Mouse (Mus musculus) macrophage (primary cell): ENCODE measurements around the gene Ripor2. TPM values are rescaled to one million over a fixed set of nuclear protein-coding genes. Genes with fewer than 3 reads are reported as not detected.

Experiments used
- H3K27ac ChIP-seq: fragments of 350-480 bp; formaldehyde crosslinking; 2 replicates; pipeline ENCODE4 v1.9.0; 2021
- H3K36me3 ChIP-seq: fragments of 350-480 bp; formaldehyde crosslinking; 2 replicates; pipeline ENCODE4 v1.9.0; 2021; ENCODE audit errors: inconsistent target
- H3K4me3 ChIP-seq: fragments of 350-480 bp; formaldehyde crosslinking; 2 replicates; pipeline ENCODE4 v1.9.0; 2021; ENCODE audit errors: inconsistent target
- H3K79me2 ChIP-seq: fragments of 350-480 bp; formaldehyde crosslinking; 2 replicates; pipeline ENCODE4 v1.9.0; 2021; ENCODE audit errors: inconsistent target
- WGBS: methylation state at CpG from one replicate; pipeline ENCODE4 v1.1.7; 2026; ENCODE audit warnings: inconsistent platforms; ENCODE audit not compliant: missing documents; 5-methylcytosine and 5-hydroxymethylcytosine counted together
- polyA plus RNA-seq: library from polyadenylated mRNA; stranded (reverse); fragments of 250-400 nt; gene quantifications from 3 replicates; pipeline ENCODE4 v1.2.4, GENCODE M21; 2018; ENCODE audit warnings: inconsistent platforms

Gene Ripor2
- polyA plus RNA-seq, 1 experiment from 2014 or later = 0.46 TPM

GRCm38 (mm10) chr13:24714360-24714885, 132.4 kb downstream of the Ripor2 start:
- WGBS = 96% methylated on average over 9 of the region's 9 CpGs
- Histone ChIP-seq H3K27ac (no peak overlapping the region), H3K4me3 (no peak overlapping the region), H3K79me2 (no peaks in the 10 kb centered on the region), H3K36me3 (no peaks in the 10 kb centered on the region)

- 98% methylated on average over 5 of the region's 5 CpGs for WGBS
- H3K36me3 ChIP-seq = no peaks in the 10 kb centered on the region
These were observed 133.6 kb downstream of the Ripor2 start for GRCm38 (mm10) chr13:24715601-24716000.

DNA sequence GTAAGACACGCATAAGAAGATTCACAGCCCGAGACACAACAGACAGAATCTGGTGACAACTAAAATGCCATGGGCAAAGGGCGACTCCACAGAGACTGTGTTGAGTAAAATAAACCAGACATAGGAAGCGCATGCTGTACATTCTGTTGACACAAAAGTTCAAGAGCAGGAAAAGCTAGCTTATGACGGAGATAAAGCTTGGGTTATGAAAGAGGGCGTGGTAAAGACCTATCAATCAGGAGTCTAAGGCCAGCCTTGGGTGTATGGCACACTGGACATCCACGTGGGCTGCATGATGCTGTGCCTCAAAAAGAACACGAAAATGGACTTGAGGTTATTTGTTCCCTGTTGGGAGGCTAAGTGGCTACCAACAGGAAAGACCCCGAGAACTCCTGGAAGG, 134.5 kb downstream of the Ripor2 start:
- no peak overlapping the region for H3K27ac ChIP-seq
- WGBS = 93% methylated on average over 9 of the region's 9 CpGs
- no peaks in the 10 kb centered on the region for H3K36me3 ChIP-seq
- H3K79me2 ChIP-seq = no peaks in the 10 kb centered on the region
- no peak overlapping the region for H3K4me3 ChIP-seq

More at GRCm38 (mm10) chr13:24715601-24716000, 133.6 kb downstream of the Ripor2 start:
- Histone ChIP-seq H3K4me3 (no peak overlapping the region), H3K79me2 (no peaks in the 10 kb centered on the region), H3K27ac (no peak overlapping the region)

- H3K4me3 ChIP-seq = no peak overlapping the region
- WGBS = 92% methylated on average over 7 of the region's 7 CpGs
- H3K27ac ChIP-seq = no peak overlapping the region
- no peaks in the 10 kb centered on the region for H3K36me3 ChIP-seq
- H3K79me2 ChIP-seq = no peaks in the 10 kb centered on the region
These were observed 135.7 kb downstream of the Ripor2 start for GRCm38 (mm10) chr13:24717677-24718076.

GRCm38 (mm10) chr13:24721502-24721901, 139.5 kb downstream of the Ripor2 start:
- no peaks in the 10 kb centered on the region for H3K36me3 ChIP-seq
- WGBS = 89% methylated on average over 10 of the region's 10 CpGs

DNA sequence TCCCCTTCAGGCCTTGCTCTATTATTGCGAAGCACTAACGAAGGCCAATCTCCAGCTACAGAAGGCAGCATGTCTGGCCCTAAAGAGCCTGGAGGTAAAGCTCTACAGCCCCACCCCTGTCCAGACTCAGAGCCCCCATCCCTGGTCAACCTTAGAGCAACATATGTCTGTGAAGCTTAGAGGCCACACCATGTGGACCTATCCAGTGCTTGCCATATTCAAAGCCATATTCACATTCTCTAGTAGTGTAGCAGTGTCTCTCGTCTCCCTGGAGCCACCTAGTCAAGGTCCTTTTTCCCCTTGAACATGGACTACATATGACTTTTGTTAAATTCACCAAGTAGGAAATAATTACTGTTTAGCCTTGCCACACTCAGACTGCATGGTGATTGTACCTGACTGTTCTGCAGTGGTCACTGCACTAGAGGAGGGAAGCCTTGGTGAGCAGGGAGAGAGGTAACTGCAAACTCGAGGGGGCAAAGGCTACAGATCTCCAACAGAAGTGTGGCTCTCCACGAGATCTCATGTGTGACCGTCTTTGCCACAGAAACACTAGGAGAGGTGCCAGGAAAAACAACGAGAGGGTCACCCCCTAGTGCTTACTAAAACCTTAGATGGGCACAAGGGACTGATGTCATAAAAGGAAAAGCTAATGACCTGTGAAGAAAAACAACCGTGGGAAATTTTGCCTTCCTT, 141.9 kb downstream of the Ripor2 start:
- no peak overlapping the region for H3K27ac ChIP-seq
- no peaks in the 10 kb centered on the region for H3K79me2 ChIP-seq
- no peak overlapping the region for H3K4me3 ChIP-seq
- WGBS = 92% methylated on average over 8 of the region's 8 CpGs
- H3K36me3 ChIP-seq = no peaks in the 10 kb centered on the region

More at GRCm38 (mm10) chr13:24721502-24721901, 139.5 kb downstream of the Ripor2 start:
- Histone ChIP-seq H3K79me2 (no peaks in the 10 kb centered on the region), H3K27ac (no peak overlapping the region), H3K4me3 (no peak overlapping the region)

- H3K4me3 ChIP-seq = no peak overlapping the region
- H3K27ac ChIP-seq = no peak overlapping the region
- H3K79me2 ChIP-seq = no peaks in the 10 kb centered on the region
- WGBS = 96% methylated on average over 4 of the region's 4 CpGs
- H3K36me3 ChIP-seq = no peaks in the 10 kb centered on the region
These were observed 142.4 kb downstream of the Ripor2 start for GRCm38 (mm10) chr13:24724395-24724759.

DNA sequence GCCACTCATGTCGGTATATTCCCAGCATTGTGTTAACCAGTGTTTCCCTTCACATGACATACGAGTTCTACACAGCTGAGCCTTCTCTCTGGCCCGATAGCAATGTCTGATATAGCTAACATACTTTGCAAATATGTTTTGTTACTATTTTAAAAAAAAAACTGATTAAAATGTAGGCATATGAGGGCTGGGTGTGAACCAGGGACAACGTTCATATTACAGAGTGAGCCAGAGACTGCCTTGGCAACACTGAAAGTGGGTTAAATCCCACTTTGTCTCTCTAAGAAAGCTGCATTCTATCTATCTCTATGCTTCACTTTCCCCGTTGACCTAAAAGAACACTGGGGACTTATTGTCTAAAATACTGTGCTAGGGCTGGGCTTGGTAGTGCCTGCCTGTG, 147.1 kb downstream of the Ripor2 start:
- no peaks in the 10 kb centered on the region for H3K36me3 ChIP-seq
- H3K79me2 ChIP-seq = no peaks in the 10 kb centered on the region
- no peak overlapping the region for H3K4me3 ChIP-seq
- H3K27ac ChIP-seq = no peak overlapping the region
- whole genome bisulfite sequencing = 95% methylated on average over 5 of the region's 5 CpGs

DNA sequence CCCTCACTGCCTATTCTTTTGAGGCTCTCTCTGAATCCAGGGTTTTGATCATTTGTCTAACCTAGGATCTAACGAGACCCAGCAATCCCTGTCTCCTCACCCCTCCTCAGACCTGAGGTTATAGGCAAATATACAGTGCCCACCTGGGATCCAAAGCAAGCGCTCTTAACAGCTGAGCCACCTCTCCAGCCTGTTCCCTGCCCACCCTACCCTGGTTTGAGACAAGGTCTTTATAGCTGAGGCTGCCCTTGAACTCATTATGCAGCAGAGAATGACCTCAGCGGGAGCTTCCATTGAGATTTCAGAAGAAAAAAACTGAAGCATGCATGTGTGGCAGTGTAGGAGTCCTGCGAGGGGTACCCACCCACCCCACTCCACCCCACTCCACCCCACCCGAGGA, 152.5 kb downstream of the Ripor2 start:
- no peak overlapping the region for H3K27ac ChIP-seq
- H3K4me3 ChIP-seq = no peak overlapping the region
- H3K36me3 ChIP-seq = no peaks in the 10 kb centered on the region
- 88% methylated on average over 5 of the region's 5 CpGs for WGBS
- H3K79me2 ChIP-seq = no peaks in the 10 kb centered on the region

DNA sequence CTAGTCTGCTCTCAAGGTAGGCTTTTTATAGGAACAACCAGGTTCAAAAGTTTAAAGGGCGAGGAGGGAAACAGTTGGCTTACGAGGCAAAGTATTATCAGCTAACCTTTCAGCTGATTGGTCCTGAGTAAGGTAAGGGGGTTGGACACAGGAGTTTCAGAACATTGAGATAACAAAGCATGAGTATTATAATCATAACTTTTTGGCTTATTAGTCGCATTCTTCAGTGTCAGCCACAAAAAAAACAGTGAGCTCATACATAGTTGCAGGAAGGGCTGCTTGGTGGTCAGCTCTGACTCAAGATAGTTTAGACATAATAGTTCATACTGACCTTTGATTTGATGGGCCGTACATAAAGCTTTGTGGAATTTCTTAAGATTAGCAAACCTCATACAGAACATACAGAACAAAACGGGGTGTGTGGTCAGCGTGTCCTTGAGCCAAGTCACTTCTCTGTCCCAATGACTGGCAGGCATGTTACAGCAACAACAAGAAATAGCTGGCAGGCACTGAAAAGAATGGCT, 153.7 kb downstream of the Ripor2 start:
- no peak overlapping the region for H3K4me3 ChIP-seq
- no peak overlapping the region for H3K27ac ChIP-seq
- no peaks in the 10 kb centered on the region for H3K79me2 ChIP-seq
- 92% methylated on average over 6 of the region's 6 CpGs for WGBS
- no peaks in the 10 kb centered on the region for H3K36me3 ChIP-seq

DNA sequence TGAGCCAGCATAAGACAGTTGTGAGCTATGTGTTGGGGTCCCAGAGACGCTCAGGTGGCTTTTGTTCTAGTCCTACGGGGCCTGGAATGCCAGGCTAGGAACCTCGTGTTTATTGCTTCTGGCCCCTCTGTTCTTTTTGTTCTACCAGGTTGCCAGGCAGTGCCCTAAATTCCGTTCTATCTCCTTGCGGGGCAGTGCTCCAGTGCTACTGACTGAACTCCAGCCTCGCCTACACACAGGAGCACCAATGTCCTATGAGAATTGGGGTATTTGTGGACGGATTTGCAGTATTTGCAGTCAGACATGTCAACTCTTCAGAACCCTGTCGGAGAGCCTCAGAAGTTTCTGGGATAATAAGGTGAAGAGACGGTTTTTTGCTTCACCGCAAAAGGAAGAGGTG, 159.0 kb downstream of the Ripor2 start, which contains the start of gene Armh2:
TSS of gene Armh2 (plus strand) at position 205 of the 400 bp plus-strand sequence.
- 96% methylated on average over 10 of the region's 10 CpGs for WGBS
- H3K27ac ChIP-seq = no peak within 1 kb of the TSS
- H3K36me3 ChIP-seq = no peaks in the 10 kb centered on the region
- H3K4me3 ChIP-seq = no peak within 1 kb of the TSS
- H3K79me2 ChIP-seq = no peaks in the 10 kb centered on the region

DNA sequence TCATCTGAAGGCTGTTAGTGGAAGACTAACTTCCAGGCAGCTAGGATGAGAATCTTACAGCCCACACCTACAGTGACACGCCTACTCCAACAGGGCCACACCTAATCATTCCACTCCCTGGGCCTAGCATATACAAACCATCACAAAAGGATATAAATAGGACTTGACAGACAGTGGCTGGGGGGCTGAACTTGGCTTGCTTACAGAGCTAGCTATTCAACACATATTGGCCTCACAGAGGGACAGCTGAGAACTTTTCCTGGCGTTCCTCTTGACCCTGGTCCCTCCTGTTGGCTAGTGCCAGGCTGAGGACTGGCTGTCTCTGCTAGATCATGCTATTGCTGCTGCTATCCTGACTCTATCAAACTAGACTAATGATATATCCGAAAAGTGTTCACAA, 165.8 kb downstream of the Ripor2 start:
- Histone ChIP-seq H3K79me2 (no peaks in the 10 kb centered on the region), H3K27ac (no peak overlapping the region), H3K4me3 (no peak overlapping the region), H3K36me3 (peaks cover 24% of the 10 kb centered on the region; the same call in 1 of the 2 replicates)
- WGBS = 89% methylated on average over 3 of the region's 3 CpGs

- H3K4me3 ChIP-seq = no peak overlapping the region
- WGBS = 87% methylated on average over 8 of the region's 8 CpGs
- H3K27ac ChIP-seq = no peak overlapping the region
- peaks cover 40% of the 10 kb centered on the region for H3K36me3 ChIP-seq
- no peaks in the 10 kb centered on the region; the same call in 1 of the 2 replicates for H3K79me2 ChIP-seq
These were observed 168.8 kb downstream of the Ripor2 start for GRCm38 (mm10) chr13:24750807-24751206.

DNA sequence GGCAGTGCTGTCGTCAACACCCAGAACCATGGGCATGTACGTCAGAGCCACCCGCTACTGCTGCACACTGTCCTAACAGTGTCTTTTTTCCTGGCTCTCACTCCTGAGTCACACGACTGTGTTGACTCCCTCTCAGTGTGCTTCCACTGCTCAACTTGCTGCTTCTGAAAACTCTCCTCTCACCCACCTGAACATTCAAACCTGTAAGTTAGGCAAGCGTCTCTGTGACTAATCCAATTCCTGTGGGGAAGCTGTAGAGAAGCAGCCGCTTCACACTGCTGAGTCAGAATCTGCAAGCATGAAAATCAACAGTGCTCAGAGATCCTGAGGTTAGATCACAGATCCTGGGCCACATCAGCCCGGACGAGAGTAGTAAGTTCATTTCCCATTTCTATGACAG, 169.4 kb downstream of the Ripor2 start:
- no peaks in the 10 kb centered on the region; the same call in 1 of the 2 replicates for H3K79me2 ChIP-seq
- no peak overlapping the region for H3K4me3 ChIP-seq
- no peak overlapping the region for H3K27ac ChIP-seq
- 93% methylated on average over 8 of the region's 8 CpGs for WGBS
- peaks cover 45% of the 10 kb centered on the region for H3K36me3 ChIP-seq

DNA sequence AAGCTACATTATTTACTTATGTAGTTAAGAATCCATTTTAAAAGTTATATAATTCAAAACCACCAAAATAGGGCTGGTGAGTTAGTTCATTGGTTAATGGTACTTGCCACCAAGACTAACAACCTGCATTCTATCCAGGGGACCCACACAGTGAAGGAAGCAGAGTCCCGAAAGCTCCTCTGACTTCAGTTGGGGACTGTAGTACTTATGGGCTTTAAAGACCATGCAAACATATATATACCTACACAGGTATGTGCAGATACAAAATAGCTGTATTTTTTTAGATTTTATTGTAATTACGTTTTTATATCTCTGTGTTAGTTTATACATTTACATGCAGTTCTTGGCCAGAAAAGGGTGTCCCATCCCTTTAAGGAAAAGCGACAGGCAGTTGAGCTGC, 174.8 kb downstream of the Ripor2 start:
- Histone ChIP-seq H3K27ac (no peak overlapping the region), H3K79me2 (peaks cover 46% of the 10 kb centered on the region), H3K4me3 (no peak overlapping the region), H3K36me3 (peaks cover 39% of the 10 kb centered on the region)
- WGBS = 97% methylated on average over 3 of the region's 3 CpGs
